Mouse (Mus musculus): Measurements from ENCODE around the gene Atf6.

Gene Atf6

DNA sequence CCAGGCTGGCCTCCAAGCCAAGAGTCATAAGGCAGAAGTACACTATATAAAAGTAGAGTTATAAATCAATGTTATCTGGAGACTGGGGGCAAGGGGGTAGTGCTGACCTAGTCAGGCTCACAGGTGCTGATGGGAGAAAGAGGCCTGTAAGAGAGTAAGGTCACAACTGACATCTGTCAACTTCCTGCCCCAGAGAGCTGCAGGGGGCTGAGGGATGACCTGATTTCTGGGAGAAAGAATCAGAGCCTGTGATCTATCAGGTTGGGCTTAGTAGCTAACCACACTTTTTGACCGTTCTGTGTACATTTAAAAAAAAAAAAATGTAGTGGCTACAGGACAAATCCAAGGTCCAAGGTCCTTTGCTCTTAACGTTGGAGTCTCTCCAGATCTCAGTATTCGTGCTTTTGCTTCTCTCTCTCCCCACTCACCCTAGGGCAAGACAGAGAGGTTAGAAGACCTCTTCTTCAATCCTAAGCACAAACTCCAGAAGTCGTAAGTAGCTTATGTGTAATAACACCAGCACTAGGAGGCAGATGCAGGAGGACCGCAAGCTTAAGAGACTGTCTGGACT lies 15.4 kb upstream of the Atf6 start:
- DNase-seq, result no peak

DNA sequence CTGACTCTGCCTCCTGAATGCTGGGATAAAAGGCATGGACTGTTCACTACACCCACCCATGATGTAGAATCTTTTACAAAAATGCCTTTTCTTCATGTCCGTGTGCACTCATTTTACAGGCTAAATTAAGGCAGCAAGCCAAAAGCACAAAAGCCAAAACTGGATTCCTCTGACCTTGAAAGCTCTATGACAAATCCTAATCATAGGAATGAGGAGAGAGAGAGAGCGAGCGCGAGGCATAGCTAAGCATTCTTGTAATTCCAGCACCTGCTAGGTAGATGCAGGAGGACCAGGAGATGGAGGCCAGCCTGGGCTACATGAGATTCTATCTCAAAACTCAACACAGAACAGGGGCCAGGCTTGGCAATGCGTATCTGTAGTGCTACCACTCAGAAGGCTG lies 9.3 kb upstream of the Atf6 start:
- DNase-seq, result no peak

DNA sequence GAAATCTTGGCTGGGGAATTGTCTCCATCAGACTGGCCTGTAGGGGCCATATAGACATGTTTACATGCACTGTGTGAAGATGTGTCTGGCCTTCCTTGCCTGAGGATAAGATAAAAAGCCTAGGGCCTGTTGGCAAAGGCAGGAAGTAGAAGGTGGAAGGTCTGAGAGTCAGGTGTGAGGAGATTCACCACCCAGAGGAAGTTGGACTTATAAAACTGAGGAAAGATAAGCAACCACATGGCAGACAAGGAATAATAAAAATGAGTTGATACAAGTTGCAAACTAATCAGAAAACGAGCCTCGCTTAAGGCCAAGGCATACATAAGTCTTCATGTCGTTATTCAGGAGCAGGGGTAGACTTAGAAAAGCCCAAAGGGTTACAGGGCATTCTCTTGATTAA lies 8.1 kb upstream of the Atf6 start:
- DNase-seq, result no peak

DNA sequence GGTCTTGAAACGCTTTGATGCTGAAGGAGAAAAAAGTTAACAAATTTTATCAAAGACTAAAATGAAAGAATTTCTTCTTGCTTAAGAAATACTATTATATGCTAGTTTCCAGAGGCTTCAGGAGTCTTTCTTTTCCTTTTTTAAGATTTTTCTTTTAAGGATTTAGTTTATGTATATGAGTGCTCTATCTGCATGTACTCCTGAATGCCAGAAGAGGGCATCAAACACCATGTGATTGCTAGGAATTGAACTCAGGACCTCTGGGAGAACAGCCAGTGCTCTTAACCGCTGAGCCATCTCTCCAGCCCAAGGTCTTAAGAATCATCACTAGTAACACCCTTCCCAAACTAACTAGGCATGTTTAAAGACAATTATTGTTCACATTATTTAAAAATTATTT lies 4.4 kb upstream of the Atf6 start:
- DNase-seq, result no peak

DNA sequence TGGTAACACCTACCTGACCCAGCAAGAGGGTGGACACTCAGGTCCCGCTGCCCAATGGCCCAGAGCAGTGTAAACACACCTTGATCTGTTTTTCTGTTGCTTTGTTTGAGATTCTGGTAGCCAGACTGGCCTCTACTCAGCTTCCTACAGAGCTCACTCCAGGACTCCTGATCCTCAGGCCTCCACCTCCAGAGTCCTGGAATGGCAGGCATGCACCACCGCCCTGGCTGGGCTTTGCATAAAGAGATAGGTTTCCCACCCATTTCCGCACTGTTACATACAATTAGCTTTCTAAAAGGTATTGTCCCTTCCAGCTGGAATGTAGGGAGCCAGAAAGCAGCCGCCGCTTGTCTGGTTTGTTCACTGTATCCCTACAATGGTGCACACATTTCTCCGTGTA lies 3.8 kb upstream of the Atf6 start:
- no peak for DNase-seq

DNA sequence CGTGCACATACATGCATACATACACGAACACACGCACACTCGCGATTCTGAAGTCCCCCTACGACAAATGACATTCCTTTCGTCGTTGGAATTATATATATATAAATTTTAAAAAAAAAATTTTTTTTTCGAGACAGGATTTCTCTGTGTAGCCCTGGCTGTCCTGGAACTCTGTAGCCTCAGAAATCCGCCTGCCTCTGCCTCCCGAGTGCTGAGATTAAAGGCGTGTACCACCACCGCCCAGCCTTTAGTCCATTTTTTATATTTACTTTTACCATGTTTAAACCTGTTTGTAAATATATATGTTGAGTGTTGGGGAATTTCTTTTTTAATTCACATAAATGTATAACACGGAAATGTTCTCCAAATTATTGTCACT lies 1.3 kb upstream of the Atf6 start:
- DNase-seq, result no peak

DNA sequence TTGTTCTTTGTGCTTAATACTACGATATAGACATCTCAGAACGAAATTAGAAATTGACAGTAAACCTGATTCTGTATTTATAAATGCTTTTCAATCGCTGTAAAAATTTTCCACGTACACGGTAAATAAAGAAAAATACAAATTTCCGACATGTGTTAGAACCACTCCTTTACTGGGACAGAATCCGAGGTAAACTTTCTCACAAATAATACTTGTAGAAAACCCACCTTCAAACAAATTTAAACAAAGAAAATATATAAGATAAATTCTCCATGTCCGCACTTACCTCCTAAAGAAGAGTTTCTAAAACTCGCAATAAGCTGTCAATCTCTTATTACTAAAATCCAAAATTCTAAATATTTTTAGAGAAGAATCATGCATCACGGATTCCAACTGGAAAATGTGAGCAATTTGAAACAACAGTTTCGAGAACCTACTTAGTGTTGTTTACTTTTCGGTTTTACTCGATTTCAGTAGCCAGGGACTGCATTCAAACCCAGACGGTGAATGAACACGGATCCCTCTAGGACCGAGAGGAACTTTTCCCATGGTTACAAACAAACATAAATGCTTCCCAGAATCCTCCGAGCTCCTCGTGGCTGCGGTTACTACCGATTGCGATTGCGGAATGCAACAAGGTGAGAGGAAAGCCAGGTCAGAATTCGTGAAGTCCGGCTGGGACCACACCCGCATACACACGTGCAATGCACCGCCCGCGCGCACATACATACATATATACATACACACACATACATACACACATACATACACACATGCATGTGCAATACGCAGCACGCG lies 735 bp upstream of the Atf6 start:
- DNase-seq, result peak; percentile 84 to 85

DNA sequence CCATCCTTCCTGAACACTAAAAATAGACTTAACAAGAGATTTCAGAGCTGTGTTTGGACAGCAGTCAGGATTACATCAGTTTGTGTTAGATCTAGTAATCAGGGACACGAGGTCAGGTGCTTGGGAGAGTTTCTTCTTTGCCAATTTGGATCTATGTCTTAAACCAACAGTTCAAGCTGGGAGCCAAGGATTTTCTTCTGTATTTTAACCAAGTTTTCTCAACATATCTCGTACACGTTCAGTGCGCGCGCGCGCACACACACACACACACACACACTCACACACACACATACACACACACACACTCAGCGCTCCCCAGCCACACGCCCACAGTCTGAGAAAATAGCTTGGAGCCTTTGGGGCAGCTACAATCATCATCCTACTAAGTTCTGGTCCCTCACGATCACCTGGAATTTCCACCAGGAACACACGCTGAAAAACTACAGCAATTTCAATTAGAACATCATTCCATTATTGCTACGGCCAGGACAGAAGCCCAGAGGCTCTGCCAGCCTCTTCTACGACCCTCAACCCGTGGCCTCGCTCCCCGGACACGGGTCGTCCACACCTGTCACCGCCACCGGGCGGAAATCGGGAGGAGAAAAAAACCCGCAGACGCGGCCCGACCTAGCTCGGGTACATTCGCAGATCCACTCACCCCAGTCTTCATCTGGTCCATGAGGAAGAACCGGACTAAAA lies 430 bp downstream of the Atf6 start:
- no peak for DNase-seq

DNA sequence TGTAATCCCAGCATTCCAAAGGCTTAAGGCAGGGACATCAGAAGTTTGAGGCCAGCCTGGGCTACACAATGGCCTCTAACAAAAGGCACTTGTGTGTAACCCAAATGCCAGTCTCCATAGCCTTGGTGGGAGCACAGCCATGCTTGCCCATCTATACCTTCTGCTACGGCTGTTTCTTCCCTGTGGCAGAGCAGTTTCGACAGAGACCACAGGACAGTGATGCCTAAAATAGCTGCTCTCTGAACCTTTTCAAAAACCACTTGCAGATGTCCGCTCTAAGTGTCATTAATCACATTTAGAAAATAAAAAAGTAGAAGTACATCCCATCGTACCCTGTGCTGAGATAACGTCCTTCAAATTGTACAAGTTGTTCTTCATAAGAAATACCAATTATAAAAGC lies 2.2 kb downstream of the Atf6 start:
- no peak for DNase-seq

DNA sequence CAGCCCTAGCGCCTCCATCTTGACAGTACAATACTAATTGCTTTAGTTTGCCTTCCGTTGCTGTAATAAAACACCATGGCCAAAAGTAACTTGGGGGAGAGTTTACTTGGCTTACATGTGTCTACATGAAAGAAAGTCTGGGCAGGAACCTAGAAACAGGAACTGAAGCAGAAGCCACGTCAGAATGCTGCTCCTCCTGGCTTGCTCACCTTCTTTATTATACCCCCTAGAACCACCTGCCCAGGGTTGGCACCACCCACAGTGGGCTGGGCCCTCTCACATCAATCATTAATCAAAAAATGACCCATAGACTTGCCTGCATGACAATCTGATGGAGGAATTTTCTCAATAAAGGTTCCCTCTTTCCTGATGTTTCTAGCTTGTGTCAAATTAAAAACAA lies 2.8 kb downstream of the Atf6 start:
- no peak for DNase-seq

DNA sequence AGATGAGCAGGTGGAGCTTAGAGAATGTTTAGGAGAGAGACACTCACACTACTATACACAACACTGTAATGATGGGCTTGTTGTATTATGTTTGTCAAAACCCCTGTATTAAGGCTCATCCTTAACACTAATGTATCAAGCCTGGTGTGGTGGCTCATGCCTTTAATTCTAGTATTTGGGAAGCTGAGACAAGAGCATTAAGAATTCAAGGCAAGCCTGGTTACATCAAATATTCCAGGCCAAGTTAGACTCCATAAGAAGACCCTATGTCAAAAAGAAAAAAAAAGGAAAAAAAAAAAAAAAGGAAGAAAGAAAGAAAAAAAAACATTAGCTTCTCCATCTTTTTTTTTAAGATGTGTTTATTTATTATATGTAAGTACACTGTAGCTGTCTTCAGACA lies 3.3 kb downstream of the Atf6 start:
- no peak for DNase-seq

DNA sequence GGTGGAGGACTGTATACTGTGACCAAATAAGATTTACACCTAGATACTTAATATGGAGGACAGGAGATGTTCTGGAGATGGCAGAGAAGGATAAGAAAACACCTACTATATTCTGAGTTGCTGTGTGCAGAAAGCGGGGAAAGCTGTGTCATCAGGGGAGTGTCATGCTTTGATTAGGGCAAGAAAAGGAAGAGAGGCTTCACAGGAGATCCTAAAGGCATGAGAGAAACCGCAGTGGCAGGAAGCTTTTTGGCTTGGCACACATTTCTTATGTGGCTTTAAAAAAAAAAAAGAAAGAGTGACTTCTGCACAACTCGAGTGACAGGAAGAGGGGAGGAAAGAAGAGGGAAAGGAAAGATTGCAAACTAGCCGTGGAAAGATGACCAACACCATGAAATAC lies 4.5 kb downstream of the Atf6 start:
- no peak for DNase-seq

DNA sequence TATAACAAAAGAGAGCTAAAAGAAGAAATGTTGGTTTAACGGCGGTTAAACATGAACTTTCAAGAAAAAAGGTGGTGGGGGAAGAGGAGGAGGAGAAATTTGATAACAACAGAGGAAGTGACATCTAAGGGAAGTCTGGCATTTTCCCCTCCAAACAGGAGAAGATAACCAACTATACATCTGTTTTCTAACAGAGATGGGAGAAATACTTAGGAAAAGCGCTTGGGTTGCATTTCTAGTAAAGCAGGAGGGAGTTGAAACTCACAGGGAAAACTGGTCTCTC lies 5.2 kb downstream of the Atf6 start:
- DNase-seq, result no peak

DNA sequence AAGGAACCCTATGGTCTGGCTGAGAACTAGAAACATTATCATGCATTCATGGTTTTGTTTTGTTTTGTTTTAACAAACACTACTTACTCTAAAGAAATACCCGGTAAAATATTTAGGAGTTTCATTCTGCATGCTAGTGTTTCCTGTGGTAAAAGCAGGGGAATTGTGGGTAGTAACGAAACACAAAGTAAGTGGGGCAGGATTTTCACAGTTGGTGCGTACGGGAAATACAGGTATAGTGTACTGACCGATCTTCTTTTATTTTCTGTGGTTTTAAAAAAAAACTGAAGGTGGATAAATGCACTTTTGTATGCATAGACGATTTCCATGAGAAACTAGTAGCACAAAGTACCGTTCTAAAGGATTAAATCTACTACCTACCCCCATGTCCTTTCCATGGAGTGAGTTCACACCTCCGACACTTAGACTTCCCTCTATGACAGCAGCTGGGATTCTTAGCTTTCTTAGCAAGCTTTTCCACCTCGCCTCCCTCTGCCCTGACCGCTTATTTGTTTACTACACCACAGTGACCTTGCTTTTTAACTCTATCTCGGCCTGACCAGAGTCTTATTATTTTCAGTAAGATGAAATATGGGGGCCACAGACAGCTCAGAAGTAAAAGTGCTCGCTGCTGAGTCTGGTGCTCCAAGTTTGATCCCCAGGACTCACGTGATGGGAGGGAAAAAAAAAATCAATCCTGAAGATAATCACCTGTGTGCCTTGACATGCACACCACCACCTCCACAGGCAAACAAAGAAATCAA lies 5.7 kb downstream of the Atf6 start:
- DNase-seq, result no peak

DNA sequence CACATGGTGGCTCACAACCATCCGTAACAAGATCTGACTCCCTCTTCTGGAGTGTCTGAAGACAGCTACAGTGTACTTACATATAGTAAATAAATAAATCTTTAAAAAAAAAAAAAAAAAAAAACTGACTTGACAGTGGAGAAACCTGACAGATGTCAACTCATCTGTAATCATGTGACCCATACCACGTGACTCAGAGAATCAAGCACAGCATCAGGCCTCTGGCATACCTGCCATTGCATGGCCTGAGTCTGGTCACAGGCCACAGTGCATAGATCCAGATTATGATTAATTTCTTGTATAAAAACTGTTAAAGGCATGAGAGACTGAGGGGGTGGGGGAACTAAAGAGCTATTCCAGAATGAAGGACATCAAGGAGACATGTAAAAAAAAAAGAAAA lies 8.7 kb downstream of the Atf6 start:
- no peak for DNase-seq

DNA sequence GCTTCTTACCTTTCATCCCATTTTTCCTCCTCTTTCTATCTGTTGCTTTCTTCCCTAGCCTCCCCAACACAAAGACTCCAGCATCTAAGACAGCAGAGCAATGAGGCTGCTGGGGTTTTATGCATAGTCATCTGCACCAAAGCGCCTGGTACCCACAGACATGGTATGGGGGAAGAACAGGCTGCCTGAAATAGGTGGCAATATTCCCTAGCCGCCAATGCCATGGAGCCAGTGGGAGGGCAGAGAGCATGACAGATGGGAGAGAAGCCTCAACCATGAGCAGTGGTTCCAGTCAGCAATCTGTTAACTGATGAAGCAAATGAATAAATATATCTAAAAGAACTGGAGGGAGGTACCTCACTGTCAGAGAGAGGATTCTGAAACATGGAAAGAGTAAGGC lies 10.2 kb downstream of the Atf6 start:
- DNase-seq, result no peak

DNA sequence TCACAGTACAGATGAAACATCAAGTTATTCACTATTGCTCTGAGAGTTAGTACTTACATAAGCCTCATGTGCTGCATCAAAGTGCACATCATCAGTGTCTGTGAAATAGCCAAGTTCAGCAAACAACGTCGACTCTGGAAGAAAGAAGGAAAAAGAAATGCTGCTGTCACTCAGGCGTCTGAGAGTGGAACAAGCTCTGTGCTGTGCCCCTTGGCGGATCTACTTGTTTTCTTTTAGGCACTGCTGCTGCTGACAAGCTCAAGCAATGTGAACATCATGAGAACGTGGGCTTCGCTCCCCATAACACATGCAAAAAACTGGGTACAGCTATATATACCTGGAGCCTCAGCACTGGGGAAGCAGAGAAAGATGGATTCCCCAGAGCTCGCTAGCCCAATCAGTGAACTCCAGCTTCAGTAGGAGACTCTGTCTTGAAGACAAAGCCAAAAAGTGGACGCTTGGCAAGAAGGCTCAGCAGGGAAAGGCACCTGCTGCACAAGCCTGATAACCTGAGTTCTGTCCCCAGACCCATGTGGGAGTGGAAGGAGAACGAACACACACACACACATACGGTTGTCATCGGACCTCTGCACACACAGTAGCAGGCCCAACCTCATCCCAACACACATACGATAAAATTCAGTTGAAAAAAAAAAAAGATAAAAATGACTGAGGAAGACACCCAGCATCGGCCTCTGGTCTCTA lies 12.4 kb downstream of the Atf6 start:
- DNase-seq, result no peak

DNA sequence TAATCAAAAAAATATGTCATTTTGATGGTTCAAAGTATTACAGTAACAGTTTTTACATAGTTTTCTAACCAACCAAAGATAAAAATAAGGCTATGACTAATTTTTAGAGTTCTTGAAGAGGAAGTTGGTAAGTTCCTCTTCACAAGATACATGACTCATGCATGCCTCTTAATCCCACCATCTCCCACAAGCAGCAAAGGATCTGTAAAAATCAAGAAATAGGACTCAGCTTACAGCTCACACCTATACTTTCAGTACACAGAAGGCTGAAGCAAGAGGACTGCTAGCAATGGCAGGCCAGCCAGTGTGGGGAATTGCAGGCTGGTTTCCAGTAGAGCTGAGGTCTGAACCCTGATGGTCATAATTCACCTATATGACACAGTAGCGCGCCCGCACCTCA lies 14.0 kb downstream of the Atf6 start:
- no peak for DNase-seq

DNA sequence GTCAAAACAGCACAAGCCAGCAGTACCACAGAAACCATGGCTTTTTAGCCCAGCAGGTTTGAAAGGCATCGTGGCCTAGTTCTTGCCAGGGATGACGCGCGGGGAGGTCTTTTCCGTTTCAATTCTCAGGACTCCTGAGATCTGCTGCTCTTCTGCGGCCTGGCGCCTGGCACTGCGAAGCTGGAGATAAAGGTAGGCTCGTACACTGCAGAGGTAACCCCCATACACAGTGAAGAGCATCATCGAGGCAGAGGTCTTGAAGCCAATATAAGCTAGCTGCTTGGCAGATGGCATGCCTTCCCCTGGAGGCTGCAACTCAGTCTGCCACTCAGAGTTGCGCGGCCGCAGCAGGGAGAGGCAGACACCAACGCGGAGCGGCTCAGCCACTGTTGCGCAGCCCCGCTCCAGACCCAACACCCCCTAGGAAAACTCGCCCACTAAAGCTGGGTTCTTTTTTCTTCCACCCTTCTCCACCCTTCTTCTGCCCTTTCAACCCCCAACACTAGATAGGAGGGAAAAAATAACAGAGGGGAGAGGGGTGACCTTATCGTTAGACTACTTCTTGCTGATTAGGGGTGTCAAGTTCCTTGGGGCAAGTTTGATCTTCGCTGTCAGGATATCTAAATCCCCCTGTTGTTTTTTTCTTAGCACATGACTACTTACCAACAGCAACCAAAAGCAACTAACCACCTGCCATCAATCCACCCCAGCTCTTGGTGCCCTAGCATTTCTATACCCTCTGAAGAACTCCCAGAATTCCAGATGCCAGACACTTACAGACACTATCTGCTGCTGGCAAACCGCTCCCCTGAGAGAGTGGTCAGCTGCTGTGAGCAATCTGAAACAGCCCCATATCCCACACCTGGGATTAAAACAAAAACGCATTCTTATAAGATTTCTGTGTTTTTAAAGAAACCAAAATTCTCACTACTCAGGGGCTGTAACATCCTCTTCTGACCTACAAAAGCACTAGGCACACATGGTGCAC lies 16.6 kb downstream of the Atf6 start:
- DNase-seq, result no peak

DNA sequence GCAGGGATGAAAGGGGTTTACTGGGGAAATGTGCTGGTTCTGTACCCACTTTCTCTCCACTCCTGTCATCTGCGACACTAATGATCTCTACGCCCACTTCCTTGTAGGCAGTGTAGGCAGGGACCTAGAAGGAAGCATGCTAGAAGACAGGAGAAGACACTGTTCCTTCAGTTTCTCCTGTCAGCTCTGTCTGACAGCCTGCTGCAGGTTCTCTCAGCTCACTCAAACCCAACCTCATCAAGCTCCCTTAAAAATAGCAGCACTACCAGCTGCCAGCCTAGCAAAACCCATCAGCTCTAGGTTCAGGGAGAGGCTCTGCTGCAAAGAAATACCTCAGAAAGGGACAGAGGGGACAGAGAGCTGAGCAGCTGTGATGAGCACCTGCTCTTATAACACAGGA lies 17.6 kb downstream of the Atf6 start:
- no peak for DNase-seq

DNA sequence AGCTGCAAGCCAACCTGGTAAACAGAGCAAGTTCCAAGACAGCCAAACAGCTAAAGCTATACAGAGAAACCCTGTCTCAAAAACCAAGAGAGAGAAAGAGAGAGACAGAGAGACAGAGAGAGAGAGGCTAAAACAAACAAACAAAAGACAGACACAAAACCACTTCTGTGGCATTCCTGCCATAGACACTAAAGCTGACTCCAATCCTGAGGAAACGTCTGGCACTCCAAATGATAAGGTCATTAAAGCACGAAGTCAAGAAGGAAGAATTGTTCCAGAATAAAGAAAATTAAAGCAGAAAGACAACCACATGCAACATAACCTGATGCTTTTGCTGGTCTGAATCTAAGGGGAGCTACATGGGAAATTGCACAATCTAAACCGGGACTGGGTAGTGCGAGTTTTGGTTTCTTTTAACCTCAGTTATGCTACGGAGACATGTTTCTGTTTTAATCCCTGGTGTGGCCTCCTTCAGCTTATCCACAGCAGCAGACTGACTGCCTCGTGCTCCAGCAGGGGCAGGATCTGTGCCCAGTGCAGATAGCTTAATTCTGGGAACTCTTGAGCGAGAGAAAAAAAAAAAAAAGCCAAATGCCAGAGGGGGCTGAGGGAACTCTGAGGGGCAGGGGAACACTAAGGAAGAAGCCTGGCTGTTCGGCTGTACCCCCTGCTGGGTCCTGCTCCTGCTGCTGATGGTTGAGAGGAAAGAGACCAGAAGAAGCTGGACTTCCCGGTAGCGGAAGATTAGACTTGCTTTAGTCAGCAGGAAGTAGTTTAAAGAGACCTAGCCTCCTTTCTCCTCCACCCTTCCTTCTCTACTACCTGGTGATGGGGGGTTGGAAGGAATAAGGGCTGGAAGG lies 21.9 kb downstream of the Atf6 start:
- no peak for DNase-seq
